Mouse (Mus musculus): ENCODE measurements around the gene Acp7.
"Not testable (repeated sequence)": the region's sequence is repeated elsewhere in the genome, so short reads cannot be mapped to it uniquely, and the experiment has no call there.

Gene Acp7

DNA sequence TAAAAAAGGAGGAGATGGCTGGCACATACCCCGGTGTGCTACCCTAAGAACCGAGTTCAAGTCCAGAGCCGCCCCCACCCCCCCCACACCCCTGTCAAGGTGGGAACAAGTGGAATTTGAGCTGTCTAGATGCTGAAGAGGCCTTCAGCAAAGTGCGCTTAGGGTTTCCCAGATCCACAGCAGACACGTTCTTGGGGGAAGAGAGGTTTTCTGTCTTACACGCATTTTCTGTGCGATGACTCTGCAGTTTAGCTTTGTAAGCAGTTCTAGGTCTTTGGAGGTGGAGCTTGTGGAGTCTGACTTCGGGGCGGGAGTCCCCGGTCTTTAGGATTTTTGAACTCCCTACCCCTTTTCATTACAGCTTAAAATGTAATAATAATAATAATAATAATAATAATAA, at the start of gene Acp7:
Gene Acp7 (minus strand): TSS at position 260 of the 400 bp plus-strand sequence.
- no peak for DNase-seq (ENCODE audit: low spot score in 2 of 2)

GRCm38 (mm10) chr7:28677624-28678023, 46.5 kb upstream of the Acp7 start:
- no peak for DNase-seq (ENCODE audit: low spot score in 2 of 2)

DNA sequence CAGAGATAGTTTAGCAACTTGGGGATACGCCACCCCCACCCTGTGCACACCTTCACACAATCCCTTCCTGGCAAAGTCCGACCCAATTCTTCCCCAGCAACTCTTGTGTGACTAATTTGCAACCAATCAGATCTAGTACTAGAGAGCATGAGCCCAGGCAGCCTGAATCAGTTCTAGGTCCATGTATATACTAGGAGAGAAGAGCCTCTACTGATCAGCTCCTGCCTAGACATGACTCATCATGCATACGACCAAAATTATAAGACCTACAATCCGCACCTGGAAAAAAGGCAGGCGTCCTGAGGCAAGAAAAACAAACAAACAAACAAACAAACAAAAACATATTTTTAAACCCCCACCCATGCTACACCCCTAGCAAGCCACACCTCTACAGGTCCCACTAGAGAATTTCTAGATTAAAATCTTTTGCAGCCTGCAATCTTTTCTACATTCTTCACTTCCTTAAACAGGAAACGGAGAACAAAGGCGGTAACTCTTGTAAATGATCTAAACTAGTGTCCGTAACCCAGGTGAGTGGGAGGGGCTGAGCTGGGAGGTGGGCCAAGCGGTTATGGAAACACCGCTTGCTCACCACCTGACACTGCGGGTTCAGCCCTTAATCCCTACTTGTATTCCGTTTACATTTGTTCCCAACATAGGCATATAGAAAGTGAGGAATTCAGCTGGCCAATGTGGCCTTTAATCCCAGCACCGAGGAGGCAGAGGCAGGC, 45.8 kb upstream of the Acp7 start:
- no peak for DNase-seq (ENCODE audit: low spot score in 2 of 2)

- no peak for DNase-seq (ENCODE audit: low spot score in 2 of 2)
Observed at GRCm38 (mm10) chr7:28675746-28676145, 44.6 kb upstream of the Acp7 start.

- no peak for DNase-seq (ENCODE audit: low spot score in 2 of 2)
Observed at GRCm38 (mm10) chr7:28674994-28675393, 43.9 kb upstream of the Acp7 start.

DNA sequence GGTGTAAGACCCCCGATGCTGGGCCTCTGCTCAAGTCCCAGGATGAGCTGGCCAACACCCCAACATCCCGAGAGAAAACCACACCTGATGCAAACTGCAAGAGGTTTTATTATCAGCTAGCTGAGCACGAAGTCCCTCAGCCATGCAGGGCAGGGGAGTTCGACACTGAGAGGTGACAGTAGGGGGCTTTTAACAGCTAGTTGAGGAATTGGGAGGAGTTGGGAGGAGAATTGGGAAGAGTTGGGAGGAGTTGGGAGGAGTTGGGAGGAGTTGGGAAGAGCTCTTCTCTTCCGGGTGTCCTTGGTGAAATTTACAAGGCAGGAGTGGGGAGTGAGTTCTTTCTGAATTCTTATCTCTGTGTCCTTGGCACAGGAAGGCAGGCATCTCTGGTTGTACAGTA, 41.7 kb upstream of the Acp7 start:
- DNase-seq (ENCODE audit: low spot score in 2 of 2), result not testable (repeated sequence)

DNA sequence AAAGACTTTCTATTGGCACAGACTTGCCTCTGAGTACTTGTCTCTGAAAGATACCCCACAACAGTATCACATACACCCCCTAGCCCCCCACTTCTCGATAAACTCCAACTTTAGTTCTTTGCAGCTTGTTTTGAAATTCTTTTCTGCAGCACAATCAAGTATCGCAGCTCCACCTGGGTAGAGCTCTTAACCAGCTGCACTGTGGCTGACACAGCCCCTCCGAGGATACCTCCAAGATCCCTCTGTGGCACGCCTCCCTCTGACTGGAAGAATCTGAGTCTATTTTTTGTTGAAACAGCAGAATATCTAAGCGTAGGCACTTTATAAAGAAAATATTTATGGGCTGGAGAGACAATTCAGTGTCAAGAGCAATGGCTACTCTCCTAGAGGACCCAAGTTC, 41.1 kb upstream of the Acp7 start:
- DNase-seq (ENCODE audit: low spot score in 2 of 2), result no peak

DNA sequence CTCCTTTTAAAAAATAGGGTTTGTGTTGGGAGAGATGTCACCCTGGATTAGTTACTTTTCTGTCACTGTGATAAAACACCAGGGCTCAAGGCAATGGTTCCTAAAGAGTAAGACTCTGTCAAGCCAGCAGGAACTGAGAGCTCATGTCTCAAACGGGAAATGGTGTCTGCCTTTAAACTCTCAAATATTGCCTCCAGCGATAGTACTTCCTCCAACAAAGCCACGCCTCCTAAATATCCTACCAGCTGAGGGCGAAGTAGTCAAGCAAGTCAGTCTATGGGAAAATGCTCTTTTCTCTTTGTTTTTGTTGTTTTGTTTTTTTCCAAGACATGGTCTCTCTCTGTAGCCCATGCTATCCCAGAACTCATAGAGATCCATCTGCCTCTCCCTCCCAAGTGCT, 40.0 kb upstream of the Acp7 start:
- no peak for DNase-seq (ENCODE audit: low spot score in 2 of 2)

DNA sequence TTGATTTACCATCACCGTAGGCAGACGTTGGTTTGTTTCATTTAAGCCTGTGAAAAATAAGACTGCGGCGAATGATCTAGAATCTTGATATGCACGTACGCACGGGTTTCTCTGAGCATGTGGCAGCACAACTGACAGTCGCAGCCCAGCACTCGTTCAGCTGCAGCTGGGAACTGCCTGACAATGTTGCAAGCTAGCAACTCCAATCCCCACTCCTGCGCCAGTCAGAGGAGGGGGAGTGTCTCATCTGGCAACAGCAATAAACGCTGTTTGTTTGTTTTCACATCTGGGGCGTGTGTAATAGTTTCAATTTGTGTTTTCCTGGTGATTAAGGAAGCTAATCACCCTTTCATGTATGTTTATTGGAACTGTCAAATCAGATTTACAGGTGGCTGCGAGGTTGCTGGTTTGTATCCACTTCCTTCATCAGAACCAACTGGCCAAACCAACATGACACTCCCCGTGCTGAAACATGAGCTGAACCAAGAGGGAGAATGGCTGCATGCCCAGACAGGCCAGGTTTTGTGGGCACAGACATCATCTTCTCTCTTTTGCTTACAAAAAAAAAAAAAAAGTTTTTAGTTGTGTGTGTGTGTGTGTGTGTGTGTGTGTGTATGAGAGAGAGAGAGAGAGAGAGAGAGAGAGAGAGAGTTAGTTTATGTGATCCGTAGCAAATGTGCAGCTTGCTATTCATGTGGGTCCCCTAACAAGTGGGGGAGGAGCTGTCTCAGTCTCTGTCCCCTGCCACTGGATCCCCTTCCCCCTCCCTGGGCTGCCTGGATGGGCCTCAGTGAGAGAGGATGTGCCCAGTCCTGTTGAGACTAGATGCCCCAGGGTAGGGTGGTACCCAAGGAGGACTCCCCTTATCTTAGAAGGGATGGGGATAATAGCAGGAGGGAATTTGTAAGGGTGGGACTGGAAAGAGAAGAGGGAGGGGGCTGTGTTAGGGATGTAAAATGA, 34.8 kb upstream of the Acp7 start:
- DNase-seq (ENCODE audit: low spot score in 2 of 2), result no peak

- no peak for DNase-seq (ENCODE audit: low spot score in 2 of 2)
Observed at GRCm38 (mm10) chr7:28656430-28656829, 25.3 kb upstream of the Acp7 start.

DNA sequence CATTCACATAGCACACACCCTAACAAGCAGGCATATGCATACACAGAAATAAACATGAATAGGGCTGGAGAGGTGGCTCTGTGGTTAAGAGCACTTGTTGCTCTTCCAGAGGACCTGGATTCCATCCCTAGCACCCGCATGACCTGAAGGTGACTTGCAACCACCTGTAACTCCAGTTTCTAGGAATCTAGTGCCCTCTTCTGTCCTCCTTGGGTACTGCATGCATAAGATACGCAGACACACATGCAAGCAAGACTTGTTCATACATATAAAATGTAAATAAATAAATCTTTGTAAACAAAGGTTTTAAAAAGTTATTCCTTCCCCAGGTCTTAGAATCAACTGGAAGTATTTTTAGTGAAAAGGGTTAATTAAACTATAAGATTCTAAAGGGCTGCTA, 20.0 kb upstream of the Acp7 start:
- DNase-seq (ENCODE audit: low spot score in 2 of 2), result no peak

DNA sequence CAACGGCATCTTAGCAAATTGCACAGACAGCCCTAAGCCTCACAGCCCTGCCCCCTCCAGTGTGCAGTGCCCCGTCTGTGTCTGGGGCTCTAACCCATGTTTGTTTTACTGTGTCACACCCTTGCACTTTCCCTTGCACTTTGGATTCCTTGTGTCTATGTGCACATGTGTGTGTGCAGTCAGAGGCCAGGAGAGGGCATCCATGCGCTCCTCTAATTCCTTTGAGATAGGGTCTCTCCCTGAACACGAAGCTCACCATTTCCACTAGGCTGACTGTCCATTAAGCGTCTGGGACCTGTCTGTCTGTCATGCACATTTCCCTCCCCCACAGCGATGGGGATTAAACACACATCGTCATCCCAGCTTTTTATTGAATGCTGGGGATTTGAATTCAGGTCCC, 15.9 kb upstream of the Acp7 start:
- DNase-seq (ENCODE audit: low spot score in 2 of 2), result no peak

- DNase-seq (ENCODE audit: low spot score in 2 of 2), result no peak
Observed at GRCm38 (mm10) chr7:28645947-28646475, 14.9 kb upstream of the Acp7 start.

GRCm38 (mm10) chr7:28645366-28645765, 14.2 kb upstream of the Acp7 start:
- DNase-seq (ENCODE audit: low spot score in 2 of 2), result no peak

GRCm38 (mm10) chr7:28641546-28641945, 10.4 kb upstream of the Acp7 start:
- no peak for DNase-seq (ENCODE audit: low spot score in 2 of 2)

DNA sequence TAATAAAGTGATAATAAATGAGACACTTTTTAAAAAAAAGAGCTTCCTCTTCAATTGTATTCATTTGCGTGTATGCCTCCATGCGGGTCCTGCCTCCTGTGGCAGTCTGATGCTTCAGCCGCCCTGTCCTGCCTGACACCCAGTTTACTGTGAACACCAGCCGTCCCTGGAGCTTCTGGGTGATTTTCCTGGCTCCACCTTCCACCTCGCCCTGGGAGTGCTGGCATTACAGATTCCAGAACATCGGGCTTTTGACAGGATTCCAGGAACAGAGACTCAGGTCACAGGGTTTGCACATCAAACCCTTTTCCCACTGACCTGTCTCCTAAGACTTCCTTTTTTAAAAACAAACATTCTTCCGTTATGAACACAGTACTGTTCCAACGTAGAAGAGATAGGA, 6.4 kb upstream of the Acp7 start:
- DNase-seq (ENCODE audit: low spot score in 2 of 2), result no peak

DNA sequence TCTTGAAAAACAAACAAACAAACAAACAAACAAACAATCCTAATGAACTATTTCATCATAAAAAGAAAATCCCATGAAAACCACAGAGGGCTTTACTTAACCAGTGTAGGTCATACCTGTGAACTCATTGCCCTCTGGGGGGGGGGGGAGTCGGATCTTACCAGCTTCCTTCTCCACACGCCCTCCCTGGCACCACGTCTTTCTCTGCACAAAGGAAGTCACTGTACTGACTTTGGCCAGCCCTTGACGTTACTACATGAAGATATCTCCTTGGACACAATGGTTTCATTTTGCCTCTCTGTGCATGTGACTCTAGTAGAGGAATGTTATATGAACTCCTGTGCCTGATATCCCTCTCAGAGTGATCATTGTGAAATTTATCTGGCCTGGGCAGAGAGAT, 3.0 kb upstream of the Acp7 start:
- no peak for DNase-seq (ENCODE audit: low spot score in 2 of 2)

GRCm38 (mm10) chr7:28624791-28625190, 6.3 kb downstream of the Acp7 start:
- no peak for DNase-seq (ENCODE audit: low spot score in 2 of 2)

- no peak for DNase-seq (ENCODE audit: low spot score in 2 of 2)
Observed at GRCm38 (mm10) chr7:28619098-28619715, 11.9 kb downstream of the Acp7 start.

- DNase-seq (ENCODE audit: low spot score in 2 of 2), result no peak
Observed at GRCm38 (mm10) chr7:28605951-28606350, 25.2 kb downstream of the Acp7 start.

- DNase-seq (ENCODE audit: low spot score in 2 of 2), result not testable (repeated sequence)
Observed at GRCm38 (mm10) chr7:28603788-28604187, 27.3 kb downstream of the Acp7 start.

DNA sequence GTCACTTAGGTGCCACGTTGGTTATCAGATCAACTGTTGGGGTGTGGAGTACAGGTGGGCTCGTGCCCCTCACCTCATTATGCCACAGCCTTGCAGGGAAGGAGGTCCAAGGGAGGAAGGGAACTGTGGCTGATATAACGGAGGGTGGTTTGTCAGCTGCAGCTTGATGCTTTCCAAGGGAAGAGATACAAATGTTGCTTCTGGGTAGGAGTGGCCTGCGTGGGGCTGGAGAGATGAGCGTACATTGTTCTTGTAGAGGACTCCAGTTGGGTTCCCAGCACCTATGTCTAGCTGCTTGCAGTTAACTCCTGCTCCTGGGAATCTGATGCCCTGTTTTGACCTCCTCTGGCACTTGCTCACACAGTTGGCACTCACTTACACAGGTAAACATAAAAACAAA, 28.0 kb downstream of the Acp7 start:
- DNase-seq (ENCODE audit: low spot score in 2 of 2), result no peak
